Mouse (Mus musculus) megakaryocyte, adult 5-6 weeks (primary cell): ENCODE measurements around the gene Loxl4. TPM values are rescaled to one million over a fixed set of nuclear protein-coding genes. Genes with fewer than 3 reads are reported as not detected.

Experiments
- ATAC-seq: 2 replicates; pipeline ENCODE4 v1.8.0; 2016; ENCODE audit warnings: mild to moderate bottlenecking, inconsistent platforms; ENCODE audit not compliant: poor library complexity, severe bottlenecking
- total RNA-seq, 2 experiments: library from RNA; stranded (forward) in 1 of 2; stranded (reverse) in 1 of 2; fragments of 153-499, 151-499 nt in 1 of 2; fragments of 221-1000, 200-1000 nt in 1 of 2; gene quantifications; 2 replicates each; pipeline versions ENCODE4 v1.2.3 to v1.2.4; 2015 to 2017

The Loxl4 gene
- total RNA-seq (2015) (not detected in 2 replicates), total RNA-seq (2017) (not detected in 2 replicates)

DNA sequence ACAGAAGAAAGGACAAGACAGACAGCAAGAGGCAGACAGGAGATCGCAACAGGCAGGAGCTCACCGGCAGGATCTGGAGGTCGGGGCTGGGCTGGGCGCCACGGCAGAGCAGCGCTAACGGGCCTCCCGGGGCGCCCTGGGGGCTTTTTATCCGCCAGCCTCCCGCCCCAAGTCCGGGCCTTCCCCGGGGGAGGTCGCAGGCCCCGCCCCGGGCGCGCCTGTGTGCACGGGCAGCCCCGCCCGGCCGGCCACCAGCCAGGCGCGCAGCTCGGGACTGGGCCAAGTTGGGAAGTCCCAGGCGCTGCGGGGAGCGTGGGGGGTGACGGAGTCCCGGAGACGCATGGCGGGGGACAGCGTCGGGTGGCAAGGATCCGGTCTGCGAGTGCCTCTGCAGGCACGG lies at the start of gene Loxl4:
Gene Loxl4, minus strand, starts transcription at position 160 of the 400 bp plus-strand sequence.
- no peak for ATAC-seq

DNA sequence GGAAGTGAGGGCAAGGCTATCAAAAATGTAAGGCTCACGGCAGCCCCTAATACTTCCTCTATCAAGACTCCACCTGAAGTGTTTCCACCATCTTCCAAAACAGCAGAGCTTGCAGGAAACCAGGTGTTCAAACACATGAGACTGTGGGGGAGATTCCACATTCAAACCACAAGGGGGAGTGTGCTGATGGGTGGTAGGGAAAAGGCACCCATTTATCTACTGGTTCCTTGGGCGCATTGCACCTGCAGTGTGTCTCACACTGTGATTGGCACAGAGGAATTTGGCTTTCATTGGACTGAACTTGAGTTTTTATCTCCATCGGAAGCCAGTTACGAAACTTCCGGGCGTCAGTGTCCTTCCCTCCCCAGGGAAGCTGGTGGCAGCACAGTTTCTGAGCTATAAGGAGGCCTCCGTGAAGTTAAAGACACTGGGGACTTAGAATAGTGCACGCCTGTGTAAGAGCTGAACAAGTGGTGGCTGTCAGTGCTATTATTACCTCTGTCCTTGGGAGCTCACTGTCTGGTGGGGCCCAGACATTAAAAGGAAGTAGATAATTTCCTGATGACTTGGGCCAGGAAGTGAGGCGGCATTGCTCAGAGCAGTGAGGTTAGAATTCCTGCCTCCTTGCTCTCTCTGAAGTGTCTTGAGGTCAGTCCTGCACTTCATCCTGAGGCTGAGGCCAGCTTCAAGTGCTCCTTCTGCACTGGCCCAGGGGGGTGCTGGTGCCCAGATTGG lies 49.0 kb upstream of the Loxl4 start:
- ATAC-seq, result 0 out of 2 replicates have a peak, but pooled peaks have one; percentile 35

DNA sequence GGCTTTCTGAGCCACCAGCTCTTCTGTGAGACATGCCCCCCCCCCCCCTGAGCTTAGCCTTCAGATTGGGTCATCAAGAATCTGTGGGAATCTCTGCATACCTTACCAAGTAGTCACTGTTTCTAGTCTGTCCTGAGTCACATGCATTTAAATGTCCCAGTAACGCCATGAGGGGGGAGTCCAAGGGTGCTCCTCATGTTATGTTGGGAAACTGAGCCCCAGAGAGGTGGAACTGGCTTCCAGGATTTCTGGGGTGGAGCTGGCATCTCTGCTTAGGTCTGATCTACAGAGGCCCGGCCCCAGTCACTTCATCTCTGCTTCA lies 47.6 kb upstream of the Loxl4 start:
- ATAC-seq, result no peak

DNA sequence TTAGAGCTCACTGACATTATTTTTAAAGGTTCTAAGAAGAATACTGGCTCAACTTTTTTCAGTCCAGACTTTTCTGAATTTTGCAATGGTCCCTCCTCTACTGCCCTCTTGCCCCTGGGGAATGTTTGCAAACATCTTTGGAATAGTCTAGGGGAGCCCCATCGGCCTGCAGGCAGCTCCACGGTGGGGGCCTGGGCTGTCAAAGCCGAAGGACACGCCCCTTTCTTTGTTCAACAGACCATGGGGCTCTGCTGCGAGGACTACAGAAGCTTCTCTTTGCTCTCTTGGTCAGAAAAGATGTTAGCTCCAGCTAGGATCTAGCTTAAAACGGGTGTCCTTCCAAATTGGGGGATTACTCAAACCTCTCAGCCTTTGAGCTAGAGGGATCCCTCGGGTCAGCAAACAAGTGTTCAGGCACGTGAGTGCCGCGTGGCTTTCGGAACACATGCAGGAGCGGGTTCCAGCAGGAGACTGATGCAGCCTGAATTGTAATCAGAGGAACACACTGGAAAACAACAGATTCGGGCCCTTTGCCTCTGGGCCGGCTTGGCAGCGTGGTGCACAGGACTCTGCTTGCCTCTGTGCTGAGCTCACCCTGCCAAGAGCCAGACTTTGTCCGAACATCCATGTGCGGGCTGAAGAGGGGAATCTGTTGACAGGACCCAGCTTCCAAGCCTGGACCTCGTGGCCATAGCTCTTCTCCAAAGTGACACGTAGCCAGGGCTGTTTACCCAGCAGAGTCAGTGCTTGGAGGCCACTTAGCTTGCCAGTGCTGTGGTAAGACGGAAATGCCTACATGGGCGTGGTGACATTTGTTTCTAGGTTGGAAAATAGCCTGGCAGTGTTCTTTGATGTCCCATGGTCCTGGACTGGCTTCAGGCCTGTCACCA lies 47.0 kb upstream of the Loxl4 start:
- ATAC-seq, result no peak

DNA sequence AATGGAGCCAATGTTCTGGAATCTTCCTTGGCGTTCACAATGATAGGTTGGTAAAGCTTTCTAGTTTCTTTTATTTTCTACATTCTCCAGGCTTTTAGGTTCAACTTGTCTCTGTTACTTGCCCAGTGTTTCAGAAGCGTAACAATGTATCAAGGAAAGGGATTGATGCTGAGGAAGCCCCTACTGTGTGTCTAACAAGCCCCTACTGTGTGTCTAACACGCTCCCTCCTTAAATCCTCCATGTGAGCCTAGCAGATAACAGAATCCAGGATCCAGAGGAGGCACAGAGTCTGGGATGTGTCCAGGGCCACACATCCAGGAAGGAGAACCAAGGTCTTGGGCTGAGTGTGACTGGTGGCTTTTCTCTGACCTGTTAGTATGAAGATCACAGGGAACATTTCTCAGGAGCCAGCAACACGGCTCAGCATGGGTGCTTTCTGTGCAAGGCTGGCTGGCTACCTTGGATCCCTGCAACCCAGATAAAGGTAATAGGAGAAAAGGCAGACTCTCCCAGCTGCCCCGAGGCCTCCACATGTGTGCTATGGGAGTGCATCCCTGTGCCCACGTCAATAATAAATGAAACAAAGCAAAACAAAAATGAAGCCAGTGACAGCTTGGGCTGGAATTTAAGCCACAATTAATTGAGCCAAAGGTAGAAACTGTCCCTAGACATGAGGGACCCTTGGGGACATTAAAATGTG lies 46.0 kb upstream of the Loxl4 start:
- no peak for ATAC-seq

DNA sequence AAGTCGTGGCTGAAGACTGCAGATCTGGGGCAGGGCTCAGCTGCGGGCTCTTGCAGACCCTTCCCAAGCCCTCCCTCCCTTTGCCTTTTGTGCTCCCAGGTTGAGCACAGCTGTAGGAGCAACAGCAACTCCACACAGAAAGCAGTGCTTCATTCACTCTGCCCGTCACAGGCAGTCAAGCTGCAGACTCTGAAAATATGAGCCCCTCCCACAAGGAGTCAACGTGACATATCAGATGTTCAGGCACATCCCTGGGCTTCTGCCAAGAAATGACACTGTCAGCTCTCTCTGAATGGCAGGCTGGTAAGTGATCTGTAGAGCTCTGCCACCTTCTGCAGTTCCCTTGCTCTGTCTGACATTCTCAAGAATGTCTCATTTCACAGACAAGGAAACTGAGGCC lies 45.2 kb upstream of the Loxl4 start:
- no peak for ATAC-seq

DNA sequence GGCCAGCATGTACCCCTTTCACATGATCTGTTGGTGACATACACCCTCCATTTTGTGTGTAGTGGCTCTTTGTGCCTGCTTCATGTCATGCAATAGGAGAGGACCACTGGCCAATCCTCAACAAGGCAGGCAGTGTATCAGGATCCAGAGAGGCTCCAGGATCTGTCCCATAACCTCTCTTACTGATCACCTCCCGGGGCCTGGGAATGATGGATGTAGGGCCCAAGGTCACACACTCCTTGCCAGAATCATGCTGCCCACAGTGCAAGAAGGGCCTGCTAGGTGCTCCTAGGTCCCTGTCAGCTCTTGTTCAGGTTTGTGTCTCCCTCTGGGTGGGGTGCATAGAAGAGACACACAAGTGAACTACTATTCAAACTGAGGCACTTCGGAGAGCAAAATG lies 44.7 kb upstream of the Loxl4 start:
- ATAC-seq, result no peak

DNA sequence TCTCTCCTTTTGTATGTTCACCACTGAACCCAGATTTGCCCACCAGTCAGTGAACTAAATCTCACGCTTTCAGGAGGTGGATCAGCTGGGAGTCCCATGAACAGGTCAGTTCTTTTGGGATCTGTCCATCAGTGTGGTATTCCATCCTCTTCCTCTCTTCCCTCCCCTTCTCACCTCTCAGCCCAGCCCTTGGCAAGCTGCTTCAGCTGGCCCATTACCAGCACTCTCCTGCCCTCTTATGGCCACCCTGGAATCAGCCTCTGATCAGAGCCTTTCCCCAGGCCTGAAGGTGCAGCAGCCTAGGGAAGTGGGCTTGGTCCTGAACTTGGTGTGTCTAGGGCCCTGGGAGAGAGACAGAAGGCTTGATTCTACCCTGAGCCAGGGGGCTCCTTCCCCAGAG lies 42.4 kb upstream of the Loxl4 start:
- no peak; the same call in 1 of the 2 replicates for ATAC-seq

DNA sequence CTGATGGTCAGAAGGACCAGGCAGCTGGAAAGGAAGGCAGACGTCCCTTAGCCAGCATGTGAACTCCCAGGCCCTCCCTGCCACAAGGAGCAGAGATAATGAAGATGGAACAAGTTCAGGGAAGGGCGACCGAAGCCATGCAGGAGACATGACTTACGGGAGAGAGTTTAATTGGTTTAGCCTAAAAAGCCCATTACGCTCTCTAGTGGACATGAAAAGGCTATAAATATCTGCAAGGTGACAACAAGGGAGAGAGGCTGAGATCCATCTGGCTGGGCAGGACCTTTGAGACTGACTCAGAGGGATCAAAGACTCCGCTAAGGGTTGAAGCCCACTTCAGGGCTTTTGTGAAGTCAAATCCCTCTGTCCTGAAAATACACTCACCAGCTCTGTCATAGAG lies 40.5 kb upstream of the Loxl4 start:
- ATAC-seq, result no peak

DNA sequence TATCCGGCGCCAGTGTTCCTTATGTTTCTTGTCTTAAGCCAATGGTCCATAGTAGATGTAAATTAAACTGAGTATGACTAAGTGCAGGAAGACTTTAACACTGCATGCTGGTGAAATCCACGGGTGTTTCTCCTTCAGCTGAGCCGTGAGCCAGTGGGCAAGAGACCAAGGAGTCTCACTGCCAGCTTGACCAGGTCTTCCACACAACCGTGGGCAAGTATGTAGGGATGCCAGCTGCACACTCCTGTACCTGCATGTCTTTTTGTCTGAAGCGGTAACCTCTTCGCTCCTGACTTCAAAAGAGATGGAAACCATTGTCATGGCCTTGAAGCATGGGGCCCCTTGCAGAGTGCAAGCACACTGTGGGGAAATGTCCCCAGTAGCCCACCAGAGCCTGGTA lies 39.8 kb upstream of the Loxl4 start:
- ATAC-seq, result no peak

DNA sequence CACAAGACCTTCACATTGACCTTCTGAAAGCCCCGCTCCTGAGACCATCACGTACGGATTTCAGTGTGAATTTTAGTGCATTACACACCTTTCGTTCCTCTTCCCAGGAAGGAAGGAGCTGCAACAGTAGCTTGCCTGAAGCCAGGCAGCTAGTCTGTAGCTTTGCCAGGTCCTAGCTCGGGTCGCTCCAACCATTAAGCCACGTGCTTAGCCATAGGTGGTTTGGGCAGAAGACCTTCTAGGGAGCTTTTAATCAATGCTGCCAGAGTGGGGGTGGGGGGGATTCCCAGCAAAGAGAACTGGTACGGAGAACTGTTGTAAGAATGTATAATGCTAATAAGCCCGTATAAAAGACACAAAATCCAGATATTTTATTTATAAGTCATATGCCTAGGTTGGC lies 27.6 kb upstream of the Loxl4 start:
- ATAC-seq, result no peak

DNA sequence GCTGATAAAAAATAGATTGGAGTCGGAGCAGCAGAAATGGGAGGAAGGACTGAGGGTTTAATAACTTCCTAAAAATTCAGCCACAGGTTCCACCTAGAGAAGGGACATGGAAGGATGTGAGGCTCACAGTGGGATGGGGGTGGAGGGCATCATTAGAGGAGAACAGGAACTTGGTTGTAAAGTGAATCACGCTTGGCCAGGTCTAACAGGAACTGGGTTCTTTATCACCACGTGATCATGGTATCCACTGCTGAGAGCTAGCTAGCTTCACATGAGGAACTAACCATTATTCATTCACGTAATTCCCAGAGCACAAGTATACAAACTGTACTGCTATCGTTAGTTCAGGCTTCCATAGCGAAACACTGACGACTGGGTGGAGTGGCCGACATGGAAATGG lies 26.9 kb upstream of the Loxl4 start:
- ATAC-seq, result peak; percentile 43; the same call in 1 of the 2 replicates

DNA sequence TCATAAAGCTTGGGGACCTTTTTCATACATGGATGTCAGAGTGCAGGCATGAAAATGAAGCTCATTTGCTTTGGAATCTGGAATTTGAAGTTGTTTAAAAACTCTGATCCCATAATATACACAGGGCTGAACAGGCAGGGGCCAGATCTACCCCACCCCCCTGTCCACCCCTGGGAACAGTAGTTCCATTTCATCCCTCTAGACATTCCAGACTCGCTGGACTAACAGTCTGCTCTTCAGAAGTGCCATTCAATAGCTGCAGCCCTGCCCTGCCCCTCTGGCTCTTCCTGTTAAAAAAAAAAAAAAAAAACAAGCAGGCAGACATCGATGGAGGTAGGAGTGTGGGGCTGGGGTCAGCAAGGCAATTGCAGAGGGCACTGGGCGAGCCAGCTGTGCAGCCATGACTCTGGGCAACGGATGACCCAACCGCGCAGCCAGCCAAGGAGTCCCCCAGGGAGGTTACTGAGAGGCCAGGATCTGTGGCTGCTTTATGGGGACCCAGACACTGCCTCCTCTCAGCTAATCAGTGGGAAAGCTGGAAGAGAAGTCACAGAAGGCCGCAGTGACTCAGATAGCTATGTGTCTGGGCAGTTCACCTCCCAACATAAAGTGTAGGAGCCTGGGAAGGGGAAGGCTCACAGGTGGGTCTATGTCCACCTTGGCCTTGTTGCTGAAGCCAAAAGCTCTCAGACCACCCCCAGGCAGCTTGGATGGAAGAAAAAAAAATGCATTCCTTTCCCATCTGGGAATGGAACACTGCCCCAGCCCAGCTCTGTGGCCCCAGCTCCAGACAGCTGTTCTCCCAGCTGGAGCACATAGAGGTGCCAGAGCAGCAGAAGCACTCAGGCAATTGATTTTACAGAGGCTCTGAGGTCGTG lies 26.2 kb upstream of the Loxl4 start:
- ATAC-seq, result no peak

DNA sequence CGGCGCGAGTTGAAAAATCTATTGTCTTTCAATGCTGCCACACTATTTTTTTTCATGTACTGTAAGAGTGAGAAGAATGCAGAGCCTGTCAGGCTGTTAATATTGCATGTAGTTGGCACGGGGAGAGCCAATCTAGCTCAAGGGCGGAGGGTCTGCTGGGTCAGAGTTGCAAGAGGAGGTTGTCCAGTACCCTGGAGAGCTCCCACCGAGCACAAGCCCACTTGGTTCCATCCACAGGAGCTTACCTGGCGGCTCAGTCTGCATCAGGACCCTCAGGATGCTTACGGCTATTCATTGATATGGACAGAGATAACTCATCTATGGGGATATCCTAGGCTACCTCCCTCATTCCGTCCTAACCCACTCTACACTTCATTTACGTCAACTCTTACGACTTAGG lies 24.0 kb upstream of the Loxl4 start:
- no peak for ATAC-seq

DNA sequence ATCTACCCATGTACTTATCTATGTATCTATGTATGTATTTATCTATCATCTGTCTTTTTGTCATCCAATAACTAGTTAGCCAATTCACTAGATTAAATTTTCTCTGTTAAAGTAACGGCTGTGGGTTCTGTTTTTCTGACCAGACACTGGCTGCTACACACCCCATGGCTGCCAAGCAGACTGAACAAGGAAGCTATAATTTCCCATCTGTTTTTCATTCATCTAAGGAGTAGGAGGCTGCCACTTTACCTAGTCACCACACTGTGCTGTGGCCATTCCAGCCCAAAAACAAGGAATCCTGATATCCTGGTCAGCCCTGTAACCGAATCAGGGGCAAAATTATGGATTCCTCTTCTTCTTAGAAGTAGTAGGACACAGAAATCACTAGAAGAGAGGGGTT lies 21.0 kb upstream of the Loxl4 start:
- no peak for ATAC-seq

DNA sequence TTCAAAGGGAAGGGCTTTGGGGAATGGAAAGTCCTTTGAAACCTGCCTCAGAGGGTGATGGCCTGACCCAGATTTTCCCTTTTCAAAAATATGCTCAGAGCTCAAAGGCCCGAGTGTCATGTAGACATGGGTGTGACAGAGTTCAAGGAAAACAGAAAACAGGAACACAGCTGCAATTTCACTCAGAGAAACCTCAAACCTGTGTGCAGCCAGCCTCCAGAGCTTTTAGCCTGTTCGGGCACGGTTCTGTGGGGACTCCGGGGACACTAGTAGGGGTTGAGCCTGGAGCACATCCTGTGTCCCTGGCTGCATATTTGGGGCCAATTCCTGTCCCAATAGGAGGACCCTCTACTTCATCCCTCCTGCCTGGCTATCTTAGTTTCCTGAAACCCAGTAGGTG lies 19.7 kb upstream of the Loxl4 start:
- no peak for ATAC-seq

DNA sequence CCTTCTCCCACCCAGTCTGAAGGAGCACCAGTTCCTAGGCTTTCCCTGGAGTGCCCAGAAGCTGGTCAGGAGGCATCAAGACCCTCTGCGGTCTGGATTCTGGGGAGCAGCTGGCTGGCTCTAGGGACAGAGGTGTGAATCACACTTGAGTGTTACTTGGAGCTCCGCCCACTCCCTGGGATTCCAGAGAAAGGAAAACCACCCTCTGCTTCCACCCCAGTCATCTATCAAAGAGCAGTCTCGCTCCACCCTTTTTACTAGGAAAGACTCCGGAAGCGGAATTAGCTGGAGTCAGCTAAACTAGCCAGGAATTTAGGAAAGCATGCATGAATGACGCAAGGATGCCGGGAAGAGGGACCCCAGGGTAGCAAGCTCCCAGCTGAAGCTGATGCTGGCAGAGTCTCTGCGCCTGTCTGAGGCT lies 18.9 kb upstream of the Loxl4 start:
- ATAC-seq, result no peak

DNA sequence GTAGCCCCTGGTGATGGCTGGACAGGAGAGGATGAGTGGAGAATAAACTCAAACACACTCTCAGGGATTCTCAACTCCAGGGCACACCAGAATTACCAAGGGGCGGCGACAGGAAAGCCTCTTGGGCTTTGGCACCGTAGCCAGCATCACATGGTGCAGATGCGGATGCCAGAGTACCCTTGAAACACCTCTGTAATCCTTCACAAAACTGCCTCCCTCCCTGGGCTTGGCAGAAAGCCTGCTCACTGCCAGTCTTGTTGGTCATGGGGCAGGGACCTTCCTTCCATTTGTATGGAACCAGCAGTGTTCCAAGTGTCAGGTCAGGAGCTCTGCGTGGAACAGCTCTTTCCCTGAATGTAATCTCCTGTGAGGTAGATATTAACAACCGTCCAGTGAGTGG lies 15.5 kb upstream of the Loxl4 start:
- ATAC-seq, result no peak

DNA sequence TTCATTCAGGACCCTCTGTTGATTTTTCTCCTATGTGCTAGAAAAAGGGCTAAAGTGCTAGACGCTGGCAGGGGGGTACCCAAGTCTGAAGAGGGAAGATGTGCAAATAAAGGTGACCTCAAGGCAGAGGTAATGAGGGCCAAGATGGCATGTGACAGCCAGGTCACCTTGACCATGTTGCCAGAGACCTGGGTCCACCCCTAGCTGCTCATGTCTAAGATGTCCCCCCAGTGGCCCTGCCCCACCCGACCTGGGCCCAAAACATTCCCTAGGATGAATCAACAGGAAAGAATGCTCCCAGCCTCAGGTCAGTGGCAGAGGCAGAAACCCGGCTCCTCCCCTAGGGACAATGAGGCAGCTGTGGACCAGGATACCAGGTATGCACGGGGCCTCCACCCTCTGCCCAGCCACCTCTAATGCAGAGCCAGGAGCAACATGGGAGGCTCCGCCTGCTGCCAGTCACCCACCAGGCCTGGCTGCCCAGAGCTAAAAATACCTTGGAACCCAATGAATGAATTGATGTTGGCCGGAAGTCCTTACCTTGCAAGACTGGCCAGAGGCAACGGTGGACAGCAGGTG lies 1.1 kb upstream of the Loxl4 start:
- ATAC-seq, result no peak

DNA sequence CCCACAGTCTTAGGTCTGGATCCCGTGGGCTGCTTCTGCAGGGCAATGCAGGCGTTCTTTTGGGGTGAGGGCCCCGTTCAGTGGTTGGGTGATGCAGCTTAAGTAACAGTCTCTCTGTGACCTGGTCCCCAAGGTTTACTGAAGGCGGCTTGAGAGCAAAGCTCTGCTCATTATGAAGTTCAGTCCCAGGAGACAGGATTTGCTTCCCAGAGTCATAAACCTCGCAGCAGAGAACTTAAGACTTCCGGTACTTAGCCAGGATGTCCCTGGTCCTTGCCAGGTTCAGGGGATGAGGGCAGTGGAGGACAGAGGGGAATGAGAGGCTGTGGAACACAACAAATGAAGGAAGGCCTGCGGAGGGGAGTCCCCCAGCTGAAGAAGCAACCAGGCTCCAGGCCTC lies 503 bp upstream of the Loxl4 start:
- ATAC-seq, result no peak
